ENCODE assay signal across 12 mouse cellular contexts in genomic region chr1:159716301-159716700, GRCm38 (mm10).
DNase-seq lines count a peak whose midpoint lies in the region; ATAC-seq lines count a peak whose summit lies in the region.
"Had no signal": no experiment of that assay in that cellular context is flagged by ENCODE, and none has a peak within 500 bp of the region (broad histone marks: within the 10 kb centered on the region; RNA-seq: fewer than 3 reads in every experiment).

No protein-coding gene starts in this region.

- ATAC-seq in megakaryocyte progenitor cell, adult 5-6 weeks (replicated peaks; ENCODE audit: poor library complexity), result no peak
- ATAC-seq: CD4-positive, CD25-positive, alpha-beta regulatory T cell, adult 4 months; forebrain, embryonic 14.5 days had no signal

- DNase-seq in 3T3-L1 (ENCODE audit: low read depth, low spot score) (peak; percentile 59), NIH3T3 (ENCODE audit: low read depth) (peak; percentile 50)
- peak; percentile 50 for DNase-seq in gonadal fat pad, adult 2 months (ENCODE audit: low read depth)
- DNase-seq in gastrocnemius, adult 18-20 months (ENCODE audit: low spot score), result no peak
- DNase-seq: adrenal gland, adult 2 months; adrenal gland, postnatal 10 days; adrenal gland, postnatal 25 days; B cell, adult 2 months; cerebellum, adult 11 months had no signal
